Mouse (Mus musculus): Measurements from ENCODE around the gene Nr1d2. TPM values are rescaled to one million over a fixed set of nuclear protein-coding genes. Genes with fewer than 3 reads are reported as not detected.
"Not testable (repeated sequence)": the region's sequence is repeated elsewhere in the genome, so short reads cannot be mapped to it uniquely, and the experiment has no call there.

The Nr1d2 gene
- polyA plus RNA-seq (2016; fragmentation: Nextera tagmentation; extraction: Ambion mirVana): 3.4 TPM in 2 replicates

DNA sequence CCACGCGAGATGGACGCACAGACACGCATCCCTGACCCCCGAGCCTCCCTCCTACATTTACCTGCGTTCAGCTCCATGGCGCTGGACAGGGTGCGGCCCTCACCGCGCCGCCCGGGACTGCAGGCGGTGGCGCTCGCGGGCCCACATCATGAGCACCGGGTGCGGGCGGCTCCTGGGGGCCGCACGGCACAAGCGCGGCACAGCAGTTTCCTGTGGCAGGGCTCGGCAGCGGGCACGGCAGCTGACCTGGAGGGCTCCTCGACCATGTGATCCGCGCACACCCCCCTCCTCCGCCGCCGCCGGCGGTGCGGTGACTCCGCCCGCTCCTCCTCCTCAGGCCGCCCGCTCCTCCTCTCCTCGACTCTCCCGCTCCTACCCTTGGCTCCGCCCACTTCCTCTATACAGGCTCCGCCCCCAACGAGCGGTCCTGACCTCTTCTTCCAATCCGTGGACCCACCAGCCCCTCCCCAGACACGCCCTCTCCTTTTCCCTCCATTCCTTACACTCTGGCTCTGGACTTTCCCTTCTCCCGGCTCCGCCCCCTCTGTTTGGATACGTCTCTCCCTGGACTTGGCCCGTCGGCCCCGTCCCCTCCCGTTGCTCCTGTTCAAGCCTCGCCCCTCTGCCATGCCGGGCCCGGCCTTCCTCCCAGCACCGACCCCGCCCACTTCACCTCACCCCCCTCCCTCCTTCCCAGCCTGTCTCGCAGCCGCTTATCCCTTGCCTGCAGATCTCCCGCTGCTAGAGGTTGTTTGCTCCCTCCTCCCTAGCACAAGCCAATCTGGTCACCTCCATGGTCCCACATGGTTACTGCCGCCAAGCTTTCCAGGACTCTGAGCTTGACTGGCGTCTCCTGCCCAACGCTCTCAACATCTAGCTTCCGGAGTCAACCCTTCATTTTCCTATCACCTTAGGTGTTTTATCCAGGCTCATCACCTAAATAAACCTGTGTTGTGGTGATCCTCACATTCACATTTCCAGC, at the start of gene Nr1d2:
Gene Nr1d2 (minus strand): TSS at position 378 of the 982 bp plus-strand sequence.
- H3K27ac ChIP-seq: peak within 1 kb of the TSS; percentile 78
- peak; percentile 99 for DNase-seq (ENCODE audit: low spot score)
- H3K9me3 ChIP-seq: 0 out of 2 replicates have a peak, but pooled peaks cover 6% of the 10 kb centered on the region
- no peaks in the 10 kb centered on the region for H3K27me3 ChIP-seq (ENCODE audit: insufficient read depth, poor library complexity, severe bottlenecking)
- H3K4me3 ChIP-seq: peak within 1 kb of the TSS; percentile 78
- H3K36me3 ChIP-seq: no peaks in the 10 kb centered on the region
- peaks cover 9% of the 10 kb centered on the region; the same call in 1 of the 2 replicates for H3K4me1 ChIP-seq (replicated peaks)
- under 1% methylated on average over 66 of the region's 66 CpGs for WGBS

DNA sequence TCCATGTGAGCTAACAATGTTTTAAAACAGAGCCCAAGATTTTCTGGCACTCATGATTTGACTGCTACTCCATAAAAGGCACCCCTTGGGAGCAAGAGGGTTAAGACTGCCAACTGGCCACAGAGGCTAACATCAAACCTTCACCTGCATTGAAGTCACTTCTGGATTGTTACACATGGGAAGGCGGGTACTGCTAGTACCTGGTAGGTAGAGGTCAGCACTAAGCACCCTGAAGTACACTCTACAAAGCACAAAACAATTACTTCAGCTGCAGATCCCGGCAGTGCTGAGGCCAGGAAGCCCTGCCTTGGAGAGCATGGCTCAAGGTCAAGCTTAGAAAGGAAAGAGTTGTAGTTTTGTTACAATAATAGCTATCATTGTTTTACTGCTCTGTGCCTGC, 48.5 kb upstream of the Nr1d2 start:
- no peaks in the 10 kb centered on the region for H3K27me3 ChIP-seq (ENCODE audit: insufficient read depth, poor library complexity, severe bottlenecking)
- DNase-seq (ENCODE audit: low spot score): no peak
- H3K4me3 ChIP-seq: no peak overlapping the region
- H3K27ac ChIP-seq: no peak overlapping the region
- H3K36me3 ChIP-seq: peaks cover 21% of the 10 kb centered on the region; the same call in 1 of the 2 replicates
- no peaks in the 10 kb centered on the region for H3K4me1 ChIP-seq (replicated peaks)
- WGBS: 86% methylated on average over 2 of the region's 2 CpGs
- no peaks in the 10 kb centered on the region for H3K9me3 ChIP-seq

GRCm38 (mm10) chr14:18286441-18286840, 47.5 kb upstream of the Nr1d2 start:
- WGBS: 83% methylated on average over 2 of the region's 2 CpGs
- Histone ChIP-seq H3K4me1 (replicated peaks) (no peaks in the 10 kb centered on the region), H3K36me3 (peaks cover 30% of the 10 kb centered on the region), H3K4me3 (no peak overlapping the region), H3K9me3 (no peaks in the 10 kb centered on the region), H3K27ac (no peak overlapping the region), H3K27me3 (ENCODE audit: insufficient read depth, poor library complexity, severe bottlenecking) (no peaks in the 10 kb centered on the region)
- DNase-seq (ENCODE audit: low spot score): no peak

GRCm38 (mm10) chr14:18285476-18285875, 46.5 kb upstream of the Nr1d2 start:
- WGBS: 88% methylated on average over 3 of the region's 3 CpGs
- H3K27me3 ChIP-seq (ENCODE audit: insufficient read depth, poor library complexity, severe bottlenecking): no peaks in the 10 kb centered on the region
- H3K36me3 ChIP-seq: peaks cover 36% of the 10 kb centered on the region
- H3K27ac ChIP-seq: no peak overlapping the region
- no peak for DNase-seq (ENCODE audit: low spot score)
- H3K4me1 ChIP-seq (replicated peaks): no peaks in the 10 kb centered on the region
- H3K4me3 ChIP-seq: no peak overlapping the region
- no peaks in the 10 kb centered on the region for H3K9me3 ChIP-seq

GRCm38 (mm10) chr14:18284581-18284980, 45.7 kb upstream of the Nr1d2 start:
- H3K4me3 ChIP-seq: no peak overlapping the region
- no peaks in the 10 kb centered on the region for H3K27me3 ChIP-seq (ENCODE audit: insufficient read depth, poor library complexity, severe bottlenecking)
- H3K9me3 ChIP-seq: no peaks in the 10 kb centered on the region
- H3K36me3 ChIP-seq: peaks cover 45% of the 10 kb centered on the region
- WGBS: 93% methylated on average over 2 of the region's 2 CpGs
- H3K4me1 ChIP-seq (replicated peaks): no peaks in the 10 kb centered on the region
- no peak overlapping the region for H3K27ac ChIP-seq
- no peak for DNase-seq (ENCODE audit: low spot score)

DNA sequence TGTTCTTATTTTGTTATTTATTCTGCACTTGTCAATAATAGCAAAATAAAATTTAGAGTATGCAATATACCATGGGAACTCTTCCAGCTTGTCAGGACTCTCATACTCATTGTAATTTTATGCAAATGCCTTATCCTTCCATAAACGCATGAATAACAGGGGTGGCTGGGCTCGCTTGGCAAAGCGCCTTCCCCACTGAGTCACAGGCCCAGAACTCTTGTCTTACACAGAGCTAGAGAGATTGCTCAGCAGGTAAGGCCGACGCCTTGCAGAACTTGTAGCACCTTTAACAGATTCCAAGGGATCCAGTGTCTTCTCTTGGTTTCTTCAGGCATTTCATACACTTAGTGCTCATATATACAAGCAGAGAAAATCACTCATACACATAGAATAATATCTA, 41.4 kb upstream of the Nr1d2 start:
- Histone ChIP-seq H3K4me1 (replicated peaks) (no peaks in the 10 kb centered on the region), H3K9me3 (0 out of 2 replicates have a peak, but pooled peaks cover 2% of the 10 kb centered on the region), H3K27me3 (ENCODE audit: insufficient read depth, poor library complexity, severe bottlenecking) (no peaks in the 10 kb centered on the region), H3K4me3 (no peak overlapping the region), H3K36me3 (peaks cover 76% of the 10 kb centered on the region), H3K27ac (no peak overlapping the region)
- no peak for DNase-seq (ENCODE audit: low spot score)
- WGBS: 91% methylated on average over 5 of the region's 5 CpGs

DNA sequence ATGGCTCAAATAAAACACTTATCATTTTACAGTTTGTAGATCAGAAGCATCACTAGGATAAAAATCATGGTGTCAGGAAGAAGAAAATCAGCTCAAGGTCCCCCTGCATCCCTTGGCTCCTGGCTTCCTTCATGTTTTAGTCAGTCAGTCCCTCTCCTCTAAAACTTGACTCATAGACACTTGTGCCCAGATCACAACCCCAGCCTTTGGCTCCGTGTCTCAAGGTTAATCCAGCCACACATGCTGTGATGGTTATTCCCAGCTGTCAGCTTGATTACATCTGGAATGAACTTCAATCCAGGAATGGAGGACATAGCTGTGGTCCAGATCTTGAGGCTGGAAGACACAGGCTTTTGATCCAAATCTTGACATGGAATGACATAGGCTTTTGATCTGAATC, 35.6 kb upstream of the Nr1d2 start:
- Histone ChIP-seq H3K4me1 (replicated peaks) (peaks cover 7% of the 10 kb centered on the region; the same call in 1 of the 2 replicates), H3K27ac (no peak overlapping the region), H3K9me3 (0 out of 2 replicates have a peak, but pooled peaks cover 2% of the 10 kb centered on the region), H3K27me3 (ENCODE audit: insufficient read depth, poor library complexity, severe bottlenecking) (no peaks in the 10 kb centered on the region), H3K36me3 (peaks cover 34% of the 10 kb centered on the region), H3K4me3 (no peak overlapping the region)
- WGBS: 83% methylated on average over 1 of the region's 1 CpGs
- DNase-seq (ENCODE audit: low spot score): no peak

DNA sequence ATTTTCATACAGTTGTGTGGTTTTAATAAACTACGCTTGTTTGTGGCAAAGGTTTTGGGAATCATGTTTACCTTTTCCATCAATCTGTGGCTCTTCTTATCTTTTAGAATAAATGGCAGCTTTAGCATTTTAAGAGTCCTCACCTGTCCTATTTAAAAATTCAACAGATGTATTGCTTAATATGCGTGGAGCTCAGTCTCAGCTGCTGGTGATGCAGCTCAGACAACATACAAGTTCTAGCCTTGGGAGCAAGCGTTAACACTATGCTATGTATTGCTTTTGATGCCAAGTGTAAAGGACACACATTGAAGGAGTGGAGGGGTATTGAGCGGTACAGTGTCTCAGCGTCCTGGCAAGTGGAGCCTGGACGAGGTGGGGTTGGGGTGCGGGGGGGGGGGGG, 32.7 kb upstream of the Nr1d2 start:
- Histone ChIP-seq H3K36me3 (peaks cover 34% of the 10 kb centered on the region), H3K4me1 (replicated peaks) (peaks cover 11% of the 10 kb centered on the region; the same call in 1 of the 2 replicates), H3K9me3 (no peaks in the 10 kb centered on the region), H3K27me3 (ENCODE audit: insufficient read depth, poor library complexity, severe bottlenecking) (no peaks in the 10 kb centered on the region), H3K4me3 (peak overlapping the region; percentile 92), H3K27ac (no peak overlapping the region)
- DNase-seq (ENCODE audit: low spot score): no peak
- WGBS: 11% methylated on average over 7 of the region's 7 CpGs

- under 1% methylated on average over 78 of the region's 78 CpGs for WGBS
- Histone ChIP-seq H3K4me3 (peak within 1 kb of the TSS; percentile 92), H3K36me3 (peaks cover 36% of the 10 kb centered on the region), H3K27ac (peak within 1 kb of the TSS; percentile 99), H3K9me3 (no peaks in the 10 kb centered on the region), H3K4me1 (replicated peaks) (peaks cover 11% of the 10 kb centered on the region; the same call in 1 of the 2 replicates), H3K27me3 (ENCODE audit: insufficient read depth, poor library complexity, severe bottlenecking) (no peaks in the 10 kb centered on the region)
- peak; percentile 99 for DNase-seq (ENCODE audit: low spot score)
Observed at GRCm38 (mm10) chr14:18270529-18271441, 31.9 kb upstream of the Nr1d2 start, which contains the start of the genes Nkiras1 and Rpl15. Gene Nkiras1, plus strand, starts transcription at chr14:18271136. Gene Rpl15, minus strand, starts transcription at chr14:18271391.

DNA sequence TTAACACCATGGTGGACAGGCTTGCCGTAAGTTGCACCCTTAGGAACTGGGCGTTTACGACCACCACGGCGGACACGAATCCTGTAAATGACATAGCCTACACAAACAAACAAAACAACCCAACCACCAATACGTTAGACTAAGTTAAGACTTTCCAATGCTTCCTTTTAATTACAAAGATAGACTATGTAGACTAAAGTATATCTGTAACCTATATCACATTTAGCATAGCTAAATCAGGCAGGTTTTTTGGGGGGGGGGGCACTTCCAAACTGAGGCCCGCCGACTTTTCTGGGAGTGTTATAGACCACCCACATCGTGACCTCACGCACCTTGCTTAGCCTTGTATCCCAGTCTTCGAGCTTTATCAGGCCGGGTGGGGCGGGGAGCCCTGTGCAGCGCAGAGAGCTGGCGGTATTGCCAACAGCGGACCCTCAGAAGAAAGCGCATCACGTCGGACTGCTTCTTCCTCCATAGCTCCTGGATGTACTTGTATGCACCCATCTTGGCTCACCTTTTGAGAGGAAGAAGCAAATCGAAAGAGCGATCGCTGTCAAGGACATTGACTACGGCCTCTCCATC, 31.1 kb upstream of the Nr1d2 start:
- peak; percentile 10 for DNase-seq (ENCODE audit: low spot score)
- H3K36me3 ChIP-seq: peaks cover 37% of the 10 kb centered on the region
- H3K4me1 ChIP-seq (replicated peaks): peaks cover 11% of the 10 kb centered on the region; the same call in 1 of the 2 replicates
- peak overlapping the region; percentile 99 for H3K27ac ChIP-seq
- 1% methylated on average over 24 of the region's 24 CpGs for WGBS
- H3K27me3 ChIP-seq (ENCODE audit: insufficient read depth, poor library complexity, severe bottlenecking); H3K9me3 ChIP-seq: not testable (repeated sequence)
- peak overlapping the region; percentile 92 for H3K4me3 ChIP-seq

DNA sequence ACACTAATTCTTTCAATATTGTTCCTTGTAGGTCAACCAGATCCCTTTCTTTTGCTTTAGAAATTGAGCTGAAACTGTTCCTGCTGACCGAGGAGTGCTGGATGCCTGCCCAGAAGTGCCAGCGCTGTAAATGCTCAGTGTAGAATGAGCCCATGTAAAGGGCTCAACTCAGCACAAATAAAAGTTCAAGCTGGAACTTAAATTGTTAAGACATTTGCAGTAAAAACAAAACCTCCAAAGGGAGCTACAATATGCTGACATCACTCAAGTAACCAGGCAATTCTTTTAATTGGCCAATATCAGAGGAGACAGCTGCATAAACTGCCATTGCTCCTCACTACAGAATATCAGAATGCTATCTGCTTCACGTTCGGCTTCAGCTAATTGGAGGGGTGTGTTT, 24.5 kb upstream of the Nr1d2 start:
- 81% methylated on average over 4 of the region's 4 CpGs for WGBS
- Histone ChIP-seq H3K36me3 (peaks cover 57% of the 10 kb centered on the region), H3K9me3 (0 out of 2 replicates have a peak, but pooled peaks cover 11% of the 10 kb centered on the region), H3K27ac (no peak overlapping the region), H3K4me3 (no peak overlapping the region), H3K4me1 (replicated peaks) (no peaks in the 10 kb centered on the region), H3K27me3 (ENCODE audit: insufficient read depth, poor library complexity, severe bottlenecking) (no peaks in the 10 kb centered on the region)
- DNase-seq (ENCODE audit: low spot score): no peak

DNA sequence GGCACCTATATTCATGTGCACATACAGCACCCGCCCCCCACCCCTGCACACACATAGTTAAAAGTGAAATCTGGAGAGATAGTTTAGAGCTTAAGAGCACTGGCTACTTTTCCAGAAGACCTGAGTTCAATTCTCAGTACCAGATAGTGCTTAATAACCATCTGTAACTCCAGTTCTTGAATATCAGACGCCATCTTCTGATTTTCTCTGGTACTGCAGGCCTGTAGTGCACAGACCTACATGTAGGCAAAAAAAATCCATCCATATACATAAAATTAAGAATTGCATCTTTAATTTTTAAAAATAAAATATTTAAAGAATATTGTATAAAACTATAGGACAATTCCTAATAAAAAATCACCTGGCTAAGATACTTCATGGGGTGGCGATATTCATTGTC, 22.3 kb upstream of the Nr1d2 start:
- DNase-seq (ENCODE audit: low spot score): no peak
- no peak overlapping the region for H3K27ac ChIP-seq
- no peaks in the 10 kb centered on the region for H3K27me3 ChIP-seq (ENCODE audit: insufficient read depth, poor library complexity, severe bottlenecking)
- no peak overlapping the region for H3K4me3 ChIP-seq
- H3K36me3 ChIP-seq: peaks cover 35% of the 10 kb centered on the region
- H3K4me1 ChIP-seq (replicated peaks): no peaks in the 10 kb centered on the region
- WGBS: 77% methylated on average over 3 of the region's 3 CpGs
- H3K9me3 ChIP-seq: 0 out of 2 replicates have a peak, but pooled peaks cover 11% of the 10 kb centered on the region

Data from hindbrain, embryonic 10.5 days (tissue).